Mouse (Mus musculus) skeletal muscle tissue, adult 2 months (tissue): Measurements from ENCODE around the gene Rab40c.

ENCODE experiments used
- DNase-seq: peaks from one replicate; pipeline ENCODE4 v3.0.0-alpha.2; 2012; ENCODE audit warnings: low read depth, low spot score

Gene Rab40c

GRCm38 (mm10) chr17:25900193-25900592 lies 19.3 kb downstream of the Rab40c start:
- DNase-seq: no peak

DNA sequence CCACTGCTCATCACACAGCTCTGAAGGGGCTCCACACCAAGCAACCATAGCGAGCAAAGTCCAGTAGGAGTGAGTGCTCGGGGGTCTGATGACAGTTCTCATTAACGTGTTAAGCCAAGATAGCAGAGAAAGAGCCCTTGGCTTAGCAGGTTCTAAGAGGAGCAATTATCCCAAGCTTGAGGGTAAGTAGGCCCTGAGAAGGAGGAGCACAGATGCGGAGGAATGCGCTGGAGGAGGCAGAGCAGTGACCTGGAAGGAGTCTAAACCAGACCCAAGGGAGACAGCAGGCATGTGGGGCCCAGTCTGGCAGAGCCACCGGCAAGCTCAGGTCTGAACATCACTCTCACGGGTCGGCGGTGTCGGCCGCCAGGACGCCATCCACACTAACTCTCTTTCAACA lies 23.6 kb downstream of the Rab40c start:
- no peak for DNase-seq

- no peak for DNase-seq
These were observed 24.1 kb downstream of the Rab40c start for GRCm38 (mm10) chr17:25895415-25895814.

- peak; percentile 49 for DNase-seq
These were observed 25.4 kb downstream of the Rab40c start for GRCm38 (mm10) chr17:25893975-25894617.

GRCm38 (mm10) chr17:25888837-25889236 lies 30.7 kb downstream of the Rab40c start:
- no peak for DNase-seq

DNA sequence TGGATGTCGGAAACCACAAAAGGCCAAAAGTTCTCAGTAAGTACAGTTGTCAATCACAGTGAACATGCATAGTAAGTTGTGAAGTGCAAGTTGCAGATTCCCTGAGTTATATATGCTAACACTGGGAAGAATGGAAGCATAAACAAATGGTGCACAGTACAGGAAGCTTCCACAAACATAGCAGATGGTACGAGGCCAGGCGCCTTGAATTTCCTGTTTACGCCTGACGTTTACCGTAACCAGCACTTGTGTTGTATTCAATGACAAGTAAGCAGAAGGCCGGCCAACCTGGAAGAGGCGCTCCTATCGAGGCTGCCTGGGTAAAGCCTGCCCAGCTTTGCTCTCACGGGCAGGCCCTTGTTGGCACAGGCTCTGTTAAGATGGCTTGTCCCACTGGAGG lies 32.1 kb downstream of the Rab40c start:
- DNase-seq: no peak

DNA sequence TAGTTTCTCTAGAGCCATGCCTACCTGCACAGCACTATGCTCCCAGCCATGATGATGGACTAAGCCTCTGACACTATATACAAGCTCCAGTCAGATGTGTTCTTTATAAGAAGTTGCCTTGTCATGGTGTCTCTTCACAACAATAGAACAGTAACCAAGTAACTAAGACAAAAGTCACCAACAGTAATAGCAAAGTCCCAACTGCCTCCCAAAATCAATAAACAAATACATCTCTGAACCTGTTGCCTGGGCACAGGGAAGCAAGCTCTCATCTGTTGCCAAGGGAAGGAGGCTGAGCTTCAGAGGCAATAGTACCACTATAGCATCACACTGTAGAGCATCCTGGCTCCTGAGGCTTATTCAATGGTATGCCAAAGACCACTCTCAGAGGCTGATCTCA lies 32.7 kb downstream of the Rab40c start:
- DNase-seq: no peak

DNA sequence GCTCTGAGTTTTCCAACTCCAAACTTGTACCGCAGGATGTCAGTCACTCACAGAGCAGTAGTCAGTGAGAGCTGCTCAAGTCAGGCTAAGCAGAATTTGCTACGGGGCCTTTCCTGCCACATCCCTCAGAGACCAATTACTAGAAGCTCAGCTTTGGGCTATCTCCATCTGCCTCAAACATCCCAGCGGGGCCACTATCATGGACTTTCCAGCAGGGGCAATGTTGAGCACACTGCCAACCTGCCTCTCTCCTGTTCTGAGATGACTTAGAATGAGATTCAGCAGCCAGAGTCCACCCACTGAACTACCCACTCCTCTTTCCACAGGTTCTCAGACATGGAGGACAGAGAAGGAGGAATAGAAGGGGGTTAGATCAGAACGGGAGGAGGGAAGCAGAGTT lies 33.9 kb downstream of the Rab40c start:
- DNase-seq: no peak

DNA sequence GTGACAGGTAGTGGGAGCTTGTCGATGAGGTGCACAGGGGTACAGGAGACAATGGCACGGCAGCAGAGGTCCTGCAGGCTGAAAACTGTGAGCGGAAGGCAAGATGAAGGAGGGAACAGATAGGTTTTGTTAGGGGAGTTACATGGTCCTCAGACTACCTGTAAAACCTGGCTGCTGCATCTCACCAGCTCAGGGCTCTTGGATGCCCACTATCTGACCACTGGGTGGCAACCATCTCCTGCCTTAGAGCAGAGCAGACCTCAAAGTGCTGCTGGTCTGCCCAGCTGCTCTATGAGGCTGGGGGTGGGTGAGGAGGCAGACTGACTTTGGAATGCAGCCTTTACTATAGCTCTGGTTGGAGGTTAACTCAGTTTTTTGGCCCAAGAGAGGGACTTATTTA lies 35.7 kb downstream of the Rab40c start:
- DNase-seq: no peak

DNA sequence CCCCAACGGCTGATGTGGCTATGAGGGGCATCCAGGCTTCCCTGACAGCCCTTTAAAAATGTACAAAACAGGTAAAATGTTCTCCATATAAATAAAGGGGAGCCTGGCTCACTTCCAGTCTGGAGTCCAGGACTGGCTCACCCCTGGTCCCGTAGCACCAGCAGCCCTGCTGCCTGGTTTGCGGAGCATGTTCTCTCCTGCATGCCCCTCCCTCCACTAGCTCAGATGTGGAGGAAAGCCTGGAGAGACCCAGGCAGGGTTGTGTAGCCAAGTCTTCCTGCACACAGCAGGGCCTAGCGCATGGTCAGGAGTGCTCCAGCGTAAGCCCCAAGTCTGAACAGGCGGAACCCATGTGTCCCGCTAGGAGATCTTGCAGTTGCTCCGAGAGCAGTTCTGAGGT lies 36.3 kb downstream of the Rab40c start:
- no peak for DNase-seq

GRCm38 (mm10) chr17:25882306-25882705 lies 37.2 kb downstream of the Rab40c start:
- DNase-seq: no peak

DNA sequence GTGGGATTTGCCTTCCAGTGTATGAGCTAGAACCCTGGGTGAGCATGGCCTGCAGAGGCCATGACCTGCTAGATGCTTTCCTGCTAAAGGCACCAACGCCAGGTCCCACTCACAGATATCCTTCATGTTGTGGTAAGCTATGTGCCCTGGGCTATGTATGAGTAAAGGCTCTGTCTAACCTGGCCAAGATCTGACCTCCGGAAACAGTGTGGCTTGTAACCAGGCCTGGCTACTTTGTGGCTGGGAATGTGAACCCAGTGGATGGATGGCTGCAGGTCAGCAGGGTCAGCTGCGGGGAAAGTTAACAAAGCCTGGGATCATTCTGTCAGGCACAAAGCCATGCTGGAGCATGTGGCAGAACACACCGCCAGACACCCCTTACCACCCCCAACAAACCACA lies 37.8 kb downstream of the Rab40c start:
- DNase-seq: no peak

DNA sequence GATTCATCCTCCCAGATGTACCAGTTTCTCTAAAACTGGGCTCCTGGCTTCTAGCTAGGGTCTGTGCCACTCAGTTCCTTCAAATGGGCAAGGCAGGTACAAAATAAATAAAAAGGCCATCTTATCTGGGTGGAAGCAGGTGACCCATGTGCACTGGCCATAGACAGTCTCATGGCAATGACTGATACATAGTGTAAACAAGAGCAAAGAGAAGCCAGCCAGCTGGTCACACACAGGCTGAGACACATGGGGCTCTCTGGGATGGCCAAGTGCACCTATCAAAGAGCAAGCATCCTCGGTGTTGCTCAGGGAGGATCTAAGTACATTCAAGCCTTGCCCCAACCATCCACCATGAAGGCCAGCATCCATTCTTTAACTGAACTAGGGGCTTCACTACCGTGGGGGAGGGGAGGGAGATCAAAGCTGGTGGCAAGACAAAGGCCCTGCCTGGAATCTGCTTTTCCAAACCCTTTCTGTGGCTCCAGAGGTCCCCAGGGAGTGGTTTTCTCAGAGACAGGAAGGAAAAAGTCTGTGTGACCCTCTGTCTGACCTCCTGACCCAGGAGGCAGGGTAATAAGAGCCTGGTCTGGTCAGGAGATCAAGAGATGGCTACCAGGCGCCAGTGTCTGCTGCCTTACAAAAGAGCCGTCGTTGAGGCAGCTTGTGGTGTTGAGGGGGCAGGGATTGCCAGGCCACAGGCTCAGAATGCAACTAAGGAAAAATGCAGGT lies 38.5 kb downstream of the Rab40c start:
- no peak for DNase-seq

DNA sequence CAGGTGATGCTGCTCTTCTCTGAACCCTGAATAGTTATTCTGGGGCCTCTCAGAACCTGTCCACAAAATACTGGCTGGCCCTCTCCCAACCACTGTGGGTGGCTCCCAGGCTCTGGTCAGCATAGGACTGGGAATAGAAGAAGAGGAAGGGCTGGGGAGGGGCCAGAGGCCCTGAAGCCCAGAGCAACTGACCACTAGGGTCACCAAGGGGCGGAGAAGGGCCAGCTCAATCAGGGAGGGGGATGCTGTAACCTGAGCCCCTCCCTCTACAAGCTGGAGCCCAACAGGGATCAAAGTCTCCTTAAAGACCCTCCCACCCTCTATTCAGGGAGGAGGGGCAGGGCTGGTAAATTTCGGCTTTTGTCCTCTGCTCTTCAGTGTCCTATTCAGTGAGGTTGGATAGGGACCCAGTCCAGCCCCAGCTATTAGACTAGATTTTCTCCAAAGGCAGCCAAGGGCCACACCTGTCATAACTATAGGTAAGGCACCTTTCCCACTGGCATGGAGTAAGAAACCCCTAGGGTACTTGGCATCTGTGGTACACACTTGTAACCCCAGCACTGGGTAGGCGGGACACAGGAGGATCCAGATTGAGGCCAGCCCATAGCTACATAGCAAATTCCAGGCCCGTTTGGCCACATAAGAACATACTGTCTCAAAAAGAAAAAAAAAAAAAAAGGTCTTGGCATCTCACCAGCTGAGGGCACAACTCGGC lies 39.2 kb downstream of the Rab40c start, which contains the start of gene Wfikkn1:
Gene Wfikkn1 (minus strand): TSS at position 663 of the 715 bp plus-strand sequence.
- no peak for DNase-seq

- DNase-seq: no peak
These were observed 39.8 kb downstream of the Rab40c start for GRCm38 (mm10) chr17:25879750-25880149.

GRCm38 (mm10) chr17:25879261-25879660 lies 40.3 kb downstream of the Rab40c start:
- no peak for DNase-seq

- no peak for DNase-seq
These were observed 40.8 kb downstream of the Rab40c start for GRCm38 (mm10) chr17:25878611-25879180.

GRCm38 (mm10) chr17:25877741-25878610 lies 41.6 kb downstream of the Rab40c start:
- no peak for DNase-seq

GRCm38 (mm10) chr17:25877025-25877424 lies 42.5 kb downstream of the Rab40c start:
- no peak for DNase-seq

- DNase-seq: no peak
These were observed 43.1 kb downstream of the Rab40c start for GRCm38 (mm10) chr17:25876347-25876915.
